Mouse (Mus musculus): ENCODE data around the gene Clgn. TPM values are rescaled to one million over a fixed set of nuclear protein-coding genes. Genes with fewer than 3 reads are reported as not detected.

Gene Clgn
- total and polyA plus RNA-seq, 3 experiments, result 0.59 to 1.5 (median 1.2) TPM

DNA sequence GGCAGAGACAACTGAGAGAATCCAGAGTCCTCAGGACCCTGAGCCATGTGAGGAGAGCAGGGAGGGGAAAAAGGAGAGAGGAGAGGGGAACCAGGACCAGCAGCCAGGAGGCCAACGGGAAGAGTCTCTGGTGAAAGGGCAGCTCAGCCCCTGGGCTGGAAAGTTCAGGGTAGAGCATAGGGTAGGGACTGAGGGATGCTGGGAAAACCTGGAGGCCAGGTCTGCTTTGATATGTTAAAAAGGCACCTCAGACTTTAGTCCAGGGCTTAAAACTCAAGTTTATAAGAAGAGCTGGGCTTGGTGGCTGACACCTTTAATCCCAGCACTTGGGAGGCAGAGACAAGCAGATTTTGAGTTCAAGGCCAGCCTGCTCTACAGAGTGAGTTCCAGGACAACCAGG lies 2.9 kb downstream of the Clgn start:
- no peaks in the 10 kb centered on the region for H3K79me2 ChIP-seq (replicated peaks; ENCODE audit: control insufficient read depth, extremely low read depth, insufficient read depth, poor library complexity, severe bottlenecking)
- H3K9me3 ChIP-seq (replicated peaks; ENCODE audit: low read length), result peaks cover 8% of the 10 kb centered on the region
- TF ChIP-seq POLR2A (IDR thresholded peaks at IDR 0.05; ENCODE audit: low read depth, low read length), result no peak
- no peak for TF ChIP-seq ETS1 (conservative IDR thresholded peaks at IDR 0.05; ENCODE audit: low read depth, low read length)
- no peak for TF ChIP-seq NELFE (IDR thresholded peaks at IDR 0.05; ENCODE audit: low read depth, low read length)
- TF ChIP-seq EP300 (IDR thresholded peaks at IDR 0.05; ENCODE audit: low read length), result no peak
- TF ChIP-seq RAD21 (IDR thresholded peaks at IDR 0.05; ENCODE audit: low read depth, low read length), result no peak
- TF ChIP-seq GABPA (IDR thresholded peaks at IDR 0.05; ENCODE audit: insufficient replicate concordance, low read depth, low read length), result no peak
- no peak for TF ChIP-seq ZNF384 (IDR thresholded peaks at IDR 0.05; ENCODE audit: low read depth, low read length)
- TF ChIP-seq ZC3H11A (IDR thresholded peaks at IDR 0.05; ENCODE audit: low read depth, low read length), result no peak
- no peak for TF ChIP-seq PAX5 (IDR thresholded peaks at IDR 0.05; ENCODE audit: low read length)
- no peak for TF ChIP-seq E2F4 (IDR thresholded peaks at IDR 0.05; ENCODE audit: insufficient replicate concordance, low read depth, low read length)
- TF ChIP-seq USF1 (IDR thresholded peaks at IDR 0.05; ENCODE audit: low read depth, low read length), result no peak
- no peak for TF ChIP-seq ELF1 (IDR thresholded peaks at IDR 0.05; ENCODE audit: low read depth, low read length)
- no peak for TF ChIP-seq TBP (conservative IDR thresholded peaks at IDR 0.05; ENCODE audit: low read depth, low read length)
- TF ChIP-seq ZKSCAN1 (IDR thresholded peaks at IDR 0.05; ENCODE audit: borderline replicate concordance, low read depth, low read length), result no peak
- TF ChIP-seq JUND (conservative IDR thresholded peaks at IDR 0.05; ENCODE audit: low read depth, low read length), result no peak
- no peak for TF ChIP-seq USF2 (conservative IDR thresholded peaks at IDR 0.05; ENCODE audit: low read depth, low read length)
- no peak for TF ChIP-seq CHD1 (IDR thresholded peaks at IDR 0.05; ENCODE audit: low read depth, low read length)
- TF ChIP-seq SMC3 (IDR thresholded peaks at IDR 0.05; ENCODE audit: low read depth, low read length), result no peak
- TF ChIP-seq HCFC1 (IDR thresholded peaks at IDR 0.05; ENCODE audit: low read depth, low read length), result no peak
- no peak for TF ChIP-seq NRF1 (IDR thresholded peaks at IDR 0.05; ENCODE audit: low read depth, low read length)
- H3K27me3 ChIP-seq (replicated peaks), result no peaks in the 10 kb centered on the region
- in situ Hi-C loops (cut with MboI; ENCODE audit: low pct_ligation_motif_present, low pct_unique_long_range_greater_than_20kb, low sequenced_read_pairs) (no loop called here), dilution Hi-C loops (cut with MboI; ENCODE audit: extremely low pct_ligation_motif_present, extremely low pct_unique_long_range_greater_than_20kb, low sequenced_read_pairs) (no loop called here)
- H3K27ac ChIP-seq (ENCODE audit: insufficient read depth, low read depth), result no peak overlapping the region
- peaks cover 4 to 26% of the 10 kb centered on the region in 2 experiments for H3K4me1 ChIP-seq (ENCODE audit: control insufficient read depth in 1 of 2, insufficient read depth in 2 of 2)
- DNase-seq (ENCODE audit: extremely low read depth), result no peak
- H3K9ac ChIP-seq (ENCODE audit: insufficient read depth, low read depth), result no peak overlapping the region
- no peaks in the 10 kb centered on the region for H3K36me3 ChIP-seq (replicated peaks in 1 of 2; ENCODE audit: control insufficient read depth in 1 of 2, insufficient read depth in 1 of 2, low read length in 1 of 2)
- no peak overlapping the region for H3K4me2 ChIP-seq (ENCODE audit: insufficient read depth, low read depth, poor library complexity, severe bottlenecking)
- H3K4me3 ChIP-seq (replicated peaks in 1 of 3; ENCODE audit: low read depth in 2 of 3, low read length in 2 of 3, poor library complexity in 1 of 3), result no peak overlapping the region

DNA sequence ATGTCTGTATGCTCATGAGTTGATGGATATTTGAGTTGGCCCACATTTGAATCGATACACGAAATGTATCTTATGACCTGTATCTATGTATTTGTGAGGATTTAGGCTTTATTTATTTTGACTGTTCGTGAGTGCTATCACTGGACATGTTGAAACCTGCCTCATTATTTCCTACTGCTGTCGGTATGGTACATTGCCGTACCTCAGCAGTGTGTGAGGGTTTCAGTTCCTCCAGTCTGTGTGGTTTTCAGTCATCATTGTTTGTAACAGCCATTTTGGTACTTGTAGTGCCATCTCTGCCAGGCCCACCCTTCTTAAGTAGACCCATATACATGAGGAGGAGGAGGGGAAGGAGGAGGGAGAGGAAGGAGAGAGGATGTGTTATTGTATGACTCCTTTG lies 4.7 kb downstream of the Clgn start:
- no peak overlapping the region; the same call in 1 of the 2 replicates for H3K27ac ChIP-seq (ENCODE audit: insufficient read depth, low read depth)
- in situ Hi-C loops (cut with MboI; ENCODE audit: low pct_ligation_motif_present, low pct_unique_long_range_greater_than_20kb, low sequenced_read_pairs), result no loop called here
- H3K4me3 ChIP-seq (replicated peaks in 1 of 3; ENCODE audit: low read depth in 2 of 3, low read length in 2 of 3, poor library complexity in 1 of 3), result no peak overlapping the region
- dilution Hi-C loops (cut with MboI; ENCODE audit: extremely low pct_ligation_motif_present, extremely low pct_unique_long_range_greater_than_20kb, low sequenced_read_pairs), result no loop called here
- peak overlapping the region; percentile 38 for H3K4me2 ChIP-seq (ENCODE audit: insufficient read depth, low read depth, poor library complexity, severe bottlenecking)
- H3K9me3 ChIP-seq (replicated peaks; ENCODE audit: low read length), result peaks cover 5% of the 10 kb centered on the region
- H3K79me2 ChIP-seq (replicated peaks; ENCODE audit: control insufficient read depth, extremely low read depth, insufficient read depth, poor library complexity, severe bottlenecking), result no peaks in the 10 kb centered on the region
- no peaks in the 10 kb centered on the region for H3K27me3 ChIP-seq (replicated peaks)
- peak; percentile 87 for DNase-seq (ENCODE audit: extremely low read depth)
- no peak overlapping the region for H3K9ac ChIP-seq (ENCODE audit: insufficient read depth, low read depth)
- no peaks in the 10 kb centered on the region for H3K36me3 ChIP-seq (replicated peaks in 1 of 2; ENCODE audit: control insufficient read depth in 1 of 2, insufficient read depth in 1 of 2, low read length in 1 of 2)
- H3K4me1 ChIP-seq (ENCODE audit: control insufficient read depth in 1 of 2, insufficient read depth in 2 of 2), result peaks cover 4 to 26% of the 10 kb centered on the region in 2 experiments
- TF ChIP-seq MAZ (IDR thresholded peaks at IDR 0.05; ENCODE audit: low read depth, low read length), result 0 out of 2 replicates have a peak, but pooled peaks have one; percentile 48
- TF ChIP-seq ZNF384 (IDR thresholded peaks at IDR 0.05; ENCODE audit: low read depth, low read length), result no peak
- peak; percentile 57; the same call in 1 of the 2 replicates for TF ChIP-seq MYC (IDR thresholded peaks at IDR 0.05; ENCODE audit: low read depth, low read length)
- TF ChIP-seq IRF4 (IDR thresholded peaks at IDR 0.05; ENCODE audit: low read depth, low read length), result peak; percentile 100
- TF ChIP-seq EP300 (IDR thresholded peaks at IDR 0.05; ENCODE audit: low read length), result peak; percentile 100
- peak; percentile 86 for TF ChIP-seq BHLHE40 (IDR thresholded peaks at IDR 0.05; ENCODE audit: low read depth, low read length)
- no peak; the same call in 1 of the 2 replicates for TF ChIP-seq ELF1 (IDR thresholded peaks at IDR 0.05; ENCODE audit: low read depth, low read length)
- peak; percentile 88 for TF ChIP-seq MEF2A (IDR thresholded peaks at IDR 0.05; ENCODE audit: borderline replicate concordance, low read depth, low read length)
- TF ChIP-seq HCFC1 (IDR thresholded peaks at IDR 0.05; ENCODE audit: low read depth, low read length), result peak; percentile 46; the same call in 1 of the 2 replicates
- 0 out of 2 replicates have a peak, but pooled peaks have one; percentile 9 for TF ChIP-seq NRF1 (IDR thresholded peaks at IDR 0.05; ENCODE audit: low read depth, low read length)
- 0 out of 2 replicates have a peak, but pooled peaks have one; percentile 61 for TF ChIP-seq MAFK (IDR thresholded peaks at IDR 0.05; ENCODE audit: insufficient replicate concordance, low read length)
- TF ChIP-seq ETS1 (conservative IDR thresholded peaks at IDR 0.05; ENCODE audit: low read depth, low read length), result peak; percentile 72
- 0 out of 2 replicates have a peak, but pooled peaks have one; percentile 27 for TF ChIP-seq TBP (conservative IDR thresholded peaks at IDR 0.05; ENCODE audit: low read depth, low read length)
- TF ChIP-seq JUN (IDR thresholded peaks at IDR 0.05; ENCODE audit: insufficient read depth, low read depth, low read length), result peak; percentile 95
- no peak for TF ChIP-seq CTCF (conservative IDR thresholded peaks at IDR 0.05 in 1 of 2, IDR thresholded peaks at IDR 0.05 in 1 of 2; ENCODE audit: low read depth in 2 of 2, low read length in 2 of 2)
- TF ChIP-seq RCOR1 (conservative IDR thresholded peaks at IDR 0.05; ENCODE audit: low read depth, low read length), result peak; percentile 98
- TF ChIP-seq ZMIZ1 (IDR thresholded peaks at IDR 0.05; ENCODE audit: low read depth, low read length), result no peak
- peak; percentile 95 for TF ChIP-seq JUND (conservative IDR thresholded peaks at IDR 0.05; ENCODE audit: low read depth, low read length)
- peak; percentile 97 for TF ChIP-seq CHD1 (IDR thresholded peaks at IDR 0.05; ENCODE audit: low read depth, low read length)
- TF ChIP-seq TCF12 (IDR thresholded peaks at IDR 0.05; ENCODE audit: low read depth, low read length), result peak; percentile 83

Data from CH12.LX (cell line).